Mouse (Mus musculus) central nervous system, embryonic 14 days (tissue): ENCODE measurements around the gene Srxn1. TPM values are rescaled to one million over a fixed set of nuclear protein-coding genes. Genes with fewer than 3 reads are reported as not detected.

Experiments used
- polyA plus RNA-seq: library from polyadenylated mRNA; depleted of rRNA; stranded (reverse); fragments of >200 nt; gene quantifications from 2 replicates; pipeline ENCODE4 v1.2.3, GENCODE M21; 2012; rRNA removed

Gene Srxn1
- 15.3 and 16.6 TPM in 2 replicates for polyA plus RNA-seq

GRCm38 (mm10) chr2:152105318-152106224, at the start of gene Srxn1:
Gene Srxn1, plus strand, starts transcription at chr2:152105516.

GRCm38 (mm10) chr2:152080685-152081541, 24.4 kb upstream of the Srxn1 start, which contains the start of gene Scrt2:
Gene Scrt2, plus strand, starts transcription at chr2:152081529.

GRCm38 (mm10) chr2:152143279-152144157, 38.2 kb downstream of the Srxn1 start, which contains the start of gene Tcf15:
Gene Tcf15, plus strand, starts transcription at chr2:152143561.

Other genes with a start within 250 kb of the Srxn1 start
- gene Angpt4, start 194.3 kb upstream of the Srxn1 start, polyA plus RNA-seq = 0.06 and 0.25 TPM in 2 replicates
- 32.5 and 35.2 TPM in 2 replicates for gene Fam110a, start 125.3 kb upstream of the Srxn1 start, polyA plus RNA-seq
- 0.79 and 0.95 TPM in 2 replicates for gene Slc52a3, start 109.0 kb upstream of the Srxn1 start, polyA plus RNA-seq
- gene Scrt2, start 24.0 kb upstream of the Srxn1 start, polyA plus RNA-seq = 59.5 and 73.3 TPM in 2 replicates
- gene Tcf15, start 38.0 kb downstream of the Srxn1 start, polyA plus RNA-seq = 2.0 and 3.6 TPM in 2 replicates
- 83.6 and 94.8 TPM in 2 replicates for gene Csnk2a1, start 121.3 kb downstream of the Srxn1 start, polyA plus RNA-seq
- gene Tbc1d20, start 188.3 kb downstream of the Srxn1 start, polyA plus RNA-seq = 43.8 and 46.3 TPM in 2 replicates
- gene Rbck1, start 227.1 kb downstream of the Srxn1 start, polyA plus RNA-seq = 255 and 263 TPM in 2 replicates
- gene Trib3, start 238.5 kb downstream of the Srxn1 start, polyA plus RNA-seq = 0.37 and 0.63 TPM in 2 replicates